Mouse (Mus musculus) G1E (cell line): ENCODE measurements around the gene Tctex1d1. TPM values are rescaled to one million over a fixed set of nuclear protein-coding genes. Genes with fewer than 3 reads are reported as not detected.

Source experiments
- ATAC-seq: 2 replicates; pipeline ENCODE4 v1.8.0; 2016; ENCODE audit warnings: mild to moderate bottlenecking; ENCODE audit not compliant: insufficient number of reproducible peaks, poor library complexity, low FRiP score, severe bottlenecking; ENCODE audit errors: extremely low read depth
- DNase-seq: peaks from one replicate; pipeline ENCODE4 v3.0.0; 2012; ENCODE audit warnings: low spot score
- H3K27me3 ChIP-seq: 2 replicates; pipeline ENCODE4 v1.6.1; 2012; ENCODE audit warnings: mild to moderate bottlenecking, low read length, inconsistent platforms; ENCODE audit not compliant: insufficient read depth
- H3K36me3 ChIP-seq: replicated peaks from 2 replicates; pipeline ENCODE3; 2012; ENCODE audit warnings: mild to moderate bottlenecking, inconsistent platforms
- H3K4me1 ChIP-seq: 2 replicates; pipeline ENCODE4 v1.6.1; 2012; ENCODE audit warnings: low read depth, low read length, inconsistent platforms, mixed read lengths; ENCODE audit not compliant: insufficient read depth
- H3K4me3 ChIP-seq: 2 replicates; pipeline ENCODE4 v1.5.1; 2012; ENCODE audit warnings: low read depth, mild to moderate bottlenecking, inconsistent platforms, low read length, moderate library complexity, mixed read lengths
- H3K9me3 ChIP-seq: replicated peaks from 2 replicates; pipeline ENCODE4 v1.6.1; 2012; ENCODE audit warnings: inconsistent platforms
- CTCF ChIP-seq: IDR thresholded peaks from 2 replicates; pipeline ENCODE4 v1.5.1; 2012; ENCODE audit warnings: low read depth, low read length, inconsistent platforms, mixed read lengths
- GATA1 ChIP-seq: IDR thresholded peaks from 2 replicates; pipeline ENCODE4 v1.6.1; 2012; ENCODE audit warnings: borderline replicate concordance, low read length, inconsistent platforms, mixed read lengths
- GATA2 ChIP-seq: IDR thresholded peaks from 2 replicates; pipeline ENCODE4 v1.6.1; 2012; ENCODE audit warnings: low read depth, low read length, inconsistent platforms, borderline replicate concordance
- POLR2AphosphoS5 ChIP-seq: IDR thresholded peaks from 2 replicates; pipeline ENCODE4 v1.6.1; 2012; ENCODE audit warnings: low read depth, low read length, inconsistent platforms; ENCODE audit not compliant: insufficient replicate concordance
- TAL1 ChIP-seq: conservative IDR thresholded peaks from 2 replicates; pipeline ENCODE4 v1.6.1; 2012; ENCODE audit warnings: low read depth, low read length, inconsistent platforms, mixed read lengths
- polyA plus RNA-seq: library from polyadenylated mRNA; stranded (reverse); fragments of >175 nt; gene quantifications from 2 replicates; pipeline ENCODE4 v1.2.3, GENCODE M21; 2012
- total RNA-seq, 2 experiments: library from RNA; stranded (forward) in 1 of 2; stranded (reverse) in 1 of 2; fragments of 200-1000 nt in 1 of 2; fragments of >200 nt in 1 of 2; fragmentation: Nextera tagmentation in 1 of 2; gene quantifications; 2 replicates each; pipeline ENCODE4 v1.2.3; 2014 to 2017

Tctex1d1 gene
- total and polyA plus RNA-seq, 3 experiments = 0.11 TPM; not detected in 2

- no peaks in the 10 kb centered on the region for H3K4me1 ChIP-seq
- ATAC-seq (no peak), DNase-seq (no peak)
- no peaks in the 10 kb centered on the region for H3K36me3 ChIP-seq
- no peak overlapping the region for H3K4me3 ChIP-seq
- H3K9me3 ChIP-seq = no peaks in the 10 kb centered on the region
- TF ChIP-seq GATA1 = no peak
- no peaks in the 10 kb centered on the region for H3K27me3 ChIP-seq
These were observed 64.6 kb downstream of the Tctex1d1 start for GRCm38 (mm10) chr4:103042997-103043396.

GRCm38 (mm10) chr4:103048046-103048445, 69.6 kb downstream of the Tctex1d1 start:
- Histone ChIP-seq H3K36me3 (no peaks in the 10 kb centered on the region), H3K27me3 (no peaks in the 10 kb centered on the region), H3K4me1 (no peaks in the 10 kb centered on the region), H3K9me3 (no peaks in the 10 kb centered on the region), H3K4me3 (no peak overlapping the region)
- DNase-seq (no peak), ATAC-seq (no peak)
- TF ChIP-seq CTCF = no peak
- no peak for TF ChIP-seq POLR2AphosphoS5
- no peak for TF ChIP-seq TAL1
- TF ChIP-seq GATA2 = no peak
- TF ChIP-seq GATA1 = no peak

Other genes starting within 250 kb of the Tctex1d1 start
- gene Sgip1, start 237.3 kb upstream of the Tctex1d1 start, total RNA-seq (2014; fragmentation: Nextera tagmentation) = not detected in 2 replicates
- gene Sgip1, start 237.3 kb upstream of the Tctex1d1 start, total RNA-seq (2017) = 0.06 and 0.33 TPM in 2 replicates
- gene Sgip1, start 237.3 kb upstream of the Tctex1d1 start, polyA plus RNA-seq = not detected in 2 replicates
- not detected in 2 replicates for gene Insl5, start 48.2 kb downstream of the Tctex1d1 start, total RNA-seq (2014; fragmentation: Nextera tagmentation)
- not detected in 2 replicates for gene Insl5, start 48.2 kb downstream of the Tctex1d1 start, total RNA-seq (2017)
- not detected in 2 replicates for gene Insl5, start 48.2 kb downstream of the Tctex1d1 start, polyA plus RNA-seq
- 98.3 and 107 TPM in 2 replicates for gene Mier1, start 135.8 kb downstream of the Tctex1d1 start, total RNA-seq (2014; fragmentation: Nextera tagmentation)
- gene Mier1, start 135.8 kb downstream of the Tctex1d1 start, total RNA-seq (2017) = 55.0 and 74.0 TPM in 2 replicates
- 15.4 and 17.8 TPM in 2 replicates for gene Mier1, start 135.8 kb downstream of the Tctex1d1 start, polyA plus RNA-seq
- 3.8 and 5.4 TPM in 2 replicates for gene Wdr78, start 135.9 kb downstream of the Tctex1d1 start, total RNA-seq (2014; fragmentation: Nextera tagmentation)
- 0.87 and 1.0 TPM in 2 replicates for gene Wdr78, start 135.9 kb downstream of the Tctex1d1 start, total RNA-seq (2017)
- gene Wdr78, start 135.9 kb downstream of the Tctex1d1 start, polyA plus RNA-seq = 0.59 and 0.81 TPM in 2 replicates
- 17.9 and 25.8 TPM in 2 replicates for gene Slc35d1, start 236.6 kb downstream of the Tctex1d1 start, total RNA-seq (2014; fragmentation: Nextera tagmentation)
- gene Slc35d1, start 236.6 kb downstream of the Tctex1d1 start, total RNA-seq (2017) = 8.9 and 9.4 TPM in 2 replicates
- 1.3 and 1.6 TPM in 2 replicates for gene Slc35d1, start 236.6 kb downstream of the Tctex1d1 start, polyA plus RNA-seq